Mouse (Mus musculus) layer of hippocampus, adult 9-11 months (tissue): Measurements from ENCODE around the gene Gh.

Source experiments
- DNase-seq: peaks from one replicate; pipeline ENCODE4 v3.0.0; 2022

Gene Gh

GRCm38 (mm10) chr11:106307432-106307831 lies 5.8 kb upstream of the Gh start:
- DNase-seq, result no peak

DNA sequence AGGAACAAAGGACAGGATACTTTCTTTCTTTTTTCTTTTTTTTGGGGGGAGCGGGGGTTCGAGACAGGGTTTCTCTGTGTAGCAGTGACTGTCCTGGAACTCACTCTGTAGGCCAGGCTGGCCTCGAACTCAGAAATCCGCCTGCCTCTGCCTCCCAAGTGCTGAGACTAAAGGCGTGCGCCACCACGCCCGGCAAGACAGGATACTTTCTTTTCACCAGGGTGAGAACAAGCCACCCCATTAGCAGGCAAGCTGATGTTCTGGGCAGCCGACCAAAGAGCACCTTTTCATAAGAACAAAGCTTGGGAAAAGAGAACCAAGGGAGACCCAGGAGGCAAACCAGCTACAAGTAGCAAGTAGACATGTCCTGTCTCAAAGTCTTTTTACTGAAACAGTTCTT lies 5.1 kb upstream of the Gh start:
- DNase-seq, result no peak

DNA sequence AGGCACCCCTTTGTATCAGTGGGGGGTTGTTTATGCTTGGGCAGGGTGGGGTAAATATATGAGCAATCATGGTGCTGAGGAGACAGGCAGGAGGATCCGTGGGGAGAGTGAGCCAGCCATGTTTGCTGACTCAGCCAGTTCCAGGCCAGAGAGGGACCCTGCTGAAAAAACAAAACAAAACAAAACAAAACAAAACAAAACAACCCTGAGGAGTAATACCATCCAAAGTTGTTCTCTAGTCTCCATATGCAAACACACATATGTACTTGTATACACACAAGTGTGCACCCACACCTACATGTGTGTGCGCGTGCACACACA lies 4.4 kb upstream of the Gh start:
- DNase-seq, result no peak

GRCm38 (mm10) chr11:106305348-106306064 lies 3.8 kb upstream of the Gh start:
- DNase-seq, result no peak

GRCm38 (mm10) chr11:106302634-106303033 lies 969 bp upstream of the Gh start:
- no peak for DNase-seq

GRCm38 (mm10) chr11:106291861-106292260 lies 9.8 kb downstream of the Gh start:
- no peak for DNase-seq

DNA sequence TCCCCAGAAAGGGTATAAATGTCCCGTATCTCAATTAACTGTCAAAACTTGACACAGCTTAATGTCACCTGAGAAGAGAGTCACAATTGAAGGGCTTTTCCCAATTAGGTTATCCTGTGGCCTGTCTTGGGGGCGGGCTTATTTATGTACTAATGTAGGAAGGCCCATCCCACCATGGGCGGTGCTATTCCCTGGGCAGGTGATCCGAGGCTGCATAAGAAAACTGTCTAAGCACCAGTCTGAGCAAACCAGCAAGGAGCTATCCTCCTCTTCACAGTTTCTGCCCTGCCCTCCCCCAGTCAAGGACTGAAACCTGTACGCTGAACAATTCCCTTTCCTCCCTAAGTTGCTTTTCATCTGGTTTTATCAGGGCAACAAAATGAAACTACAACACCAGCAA lies 11.3 kb downstream of the Gh start:
- DNase-seq, result no peak

DNA sequence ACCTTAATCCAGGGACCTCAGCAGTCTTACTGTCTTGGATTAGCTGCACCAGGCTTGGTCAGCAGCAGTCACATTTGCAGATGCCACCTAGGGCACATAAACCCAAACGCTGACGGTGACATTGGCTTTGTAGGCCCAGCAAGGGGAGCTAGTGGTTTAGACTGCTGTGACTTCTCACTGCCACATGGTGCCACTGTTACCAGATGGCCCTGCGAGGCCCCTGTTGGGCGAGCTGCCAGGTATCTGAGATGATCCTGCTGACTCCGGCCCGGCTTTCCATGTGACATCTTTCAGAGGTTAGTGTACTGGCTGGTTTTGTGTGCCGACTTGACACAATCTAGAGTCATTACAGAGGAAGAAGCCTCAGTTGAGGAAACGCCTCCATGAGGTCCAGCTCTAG lies 12.3 kb downstream of the Gh start:
- DNase-seq, result no peak

DNA sequence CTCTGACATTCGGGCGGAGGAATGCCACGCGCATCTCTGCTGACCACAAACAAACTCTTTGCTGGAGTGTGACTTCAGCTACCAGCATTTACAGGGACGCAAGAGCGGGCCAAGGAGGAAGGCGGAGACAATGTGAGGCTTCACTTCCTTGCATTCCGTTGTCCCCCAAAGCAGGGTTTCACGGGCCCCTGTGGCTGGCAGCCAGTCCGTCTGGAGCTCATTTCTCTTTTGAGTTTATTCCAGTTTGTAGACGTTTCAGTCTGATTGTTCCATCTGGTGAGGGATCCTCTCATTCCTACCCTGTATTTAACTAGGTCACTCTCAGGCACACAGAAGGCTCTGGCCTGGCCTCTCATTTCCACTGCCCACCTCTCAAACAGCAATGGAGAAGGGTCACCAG lies 14.7 kb downstream of the Gh start:
- no peak for DNase-seq

GRCm38 (mm10) chr11:106286206-106286605 lies 15.5 kb downstream of the Gh start:
- DNase-seq, result no peak

GRCm38 (mm10) chr11:106284126-106284525 lies 17.5 kb downstream of the Gh start:
- DNase-seq, result no peak

DNA sequence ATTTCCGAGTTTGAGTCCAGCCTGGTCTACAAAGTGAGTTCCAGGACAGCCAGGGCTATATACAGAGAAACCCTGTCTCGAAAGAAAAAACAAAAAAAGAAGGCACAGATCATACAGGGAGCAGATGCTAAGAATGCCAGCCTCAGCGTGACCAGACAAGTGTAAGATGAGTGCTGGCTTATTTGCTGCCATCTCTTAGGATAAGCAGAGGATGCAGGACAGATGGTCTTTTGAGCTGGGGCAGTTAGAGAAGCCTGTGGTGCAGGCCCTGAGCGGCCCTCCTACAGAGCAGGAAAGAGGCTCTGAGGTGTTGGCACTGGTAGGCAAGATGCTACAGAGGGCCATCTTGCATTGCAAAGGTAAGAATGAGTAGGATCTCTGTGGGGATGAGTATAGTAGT lies 18.3 kb downstream of the Gh start:
- DNase-seq, result no peak

DNA sequence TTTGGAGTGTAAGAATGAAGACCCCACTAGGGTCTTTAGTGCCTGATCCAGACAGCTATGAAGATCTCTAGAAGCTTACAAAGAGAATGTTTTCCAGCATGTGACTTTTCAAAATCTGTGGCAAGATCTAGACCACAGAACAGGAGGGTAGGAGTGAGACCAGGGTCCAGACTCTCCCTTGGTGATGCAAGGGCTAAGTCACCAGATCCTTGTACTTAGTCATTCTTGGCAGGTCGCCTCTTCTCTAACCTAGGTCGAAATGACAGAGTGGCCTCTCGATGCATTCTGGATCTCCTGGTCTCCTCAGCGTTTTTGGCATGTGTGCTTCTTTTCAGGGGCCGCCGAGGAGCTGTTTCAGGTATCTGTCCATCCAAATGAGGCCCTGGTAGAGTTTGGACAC lies 19.2 kb downstream of the Gh start:
- DNase-seq, result no peak

GRCm38 (mm10) chr11:106276454-106276853 lies 25.2 kb downstream of the Gh start, which contains the start of gene Tcam1:
Gene Tcam1, plus strand, starts transcription at chr11:106276672.
- peak; percentile 91 for DNase-seq

DNA sequence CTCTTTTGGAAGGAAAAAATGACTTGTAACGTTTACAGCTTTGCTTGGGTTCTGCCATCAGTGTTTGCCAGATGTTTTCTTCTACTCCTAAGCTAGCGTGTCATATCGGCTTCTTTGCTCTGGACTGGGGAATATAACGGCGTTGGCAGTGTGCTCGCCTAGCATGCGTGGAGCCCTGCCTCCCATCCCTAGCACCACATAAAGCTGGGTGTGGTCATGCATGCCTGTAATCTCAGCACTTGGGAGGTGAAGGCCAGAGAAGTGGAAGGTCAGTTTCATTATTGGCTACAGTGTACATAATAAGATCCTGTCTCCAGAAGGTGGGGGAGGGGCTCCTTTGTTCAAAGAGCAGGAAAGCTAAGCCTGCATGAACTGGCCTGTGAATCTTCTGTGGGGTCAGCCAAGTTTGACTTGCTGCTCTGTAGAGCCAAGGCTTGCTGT lies 26.7 kb downstream of the Gh start:
- DNase-seq, result no peak

- DNase-seq, result no peak
Measured at GRCm38 (mm10) chr11:106274374-106274773, 27.3 kb downstream of the Gh start.

DNA sequence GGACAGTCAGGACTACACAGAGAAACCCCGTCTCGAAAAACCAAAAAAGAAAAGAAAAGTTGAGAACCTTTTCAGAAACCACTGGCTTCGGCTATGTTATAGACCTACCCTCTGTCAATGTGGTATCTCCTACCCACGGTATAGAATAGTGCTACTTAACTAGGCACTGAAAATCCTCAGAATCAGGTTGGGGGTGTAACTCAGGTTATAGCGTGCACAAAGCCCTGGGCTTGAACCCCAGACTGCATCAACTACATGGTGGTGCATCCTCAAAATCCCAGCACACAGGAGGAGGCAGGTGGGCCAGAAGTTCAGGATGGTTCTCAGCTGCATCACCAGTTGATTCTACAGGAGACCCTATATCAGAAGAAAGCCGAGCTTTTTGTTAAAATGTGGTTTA lies 27.9 kb downstream of the Gh start:
- no peak for DNase-seq

GRCm38 (mm10) chr11:106273311-106273684 lies 28.4 kb downstream of the Gh start:
- no peak for DNase-seq

DNA sequence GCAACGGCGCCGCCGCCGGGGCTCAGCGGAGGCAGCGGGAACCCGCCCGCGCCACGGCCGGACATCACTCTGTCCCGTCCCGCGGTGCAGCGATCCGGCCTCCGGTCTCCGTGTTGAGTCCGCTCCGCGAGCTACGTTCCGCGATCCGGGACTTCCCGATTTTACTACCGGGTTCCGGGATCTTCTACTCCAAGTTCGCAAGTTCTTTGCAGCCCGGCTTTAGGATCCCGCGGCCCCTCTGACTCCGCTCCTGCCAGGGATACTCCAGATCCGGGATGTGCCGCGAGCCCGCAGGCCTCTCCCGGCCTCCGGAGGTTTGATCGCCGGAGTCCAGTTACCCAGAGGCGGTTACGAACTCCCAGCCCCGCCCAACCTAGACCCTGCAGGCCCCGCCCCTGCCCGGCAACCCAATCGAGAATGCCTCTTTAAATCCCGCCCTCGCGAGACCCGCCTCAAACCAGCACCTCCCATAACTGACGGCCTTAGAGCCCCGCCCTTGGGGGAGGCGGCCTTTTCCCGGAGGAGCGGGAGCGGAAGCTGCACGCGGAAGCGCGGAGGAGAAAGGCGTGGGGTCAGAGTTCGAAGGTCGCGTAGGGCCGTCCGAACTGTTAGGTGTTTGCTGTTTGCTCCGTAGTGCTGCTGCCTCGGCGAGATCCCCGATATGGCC lies 28.9 kb downstream of the Gh start, which contains the start of gene Smarcd2:
Smarcd2 (minus strand) TSS at position 329 of the 667 bp plus-strand sequence.
- peak; percentile 100 for DNase-seq

DNA sequence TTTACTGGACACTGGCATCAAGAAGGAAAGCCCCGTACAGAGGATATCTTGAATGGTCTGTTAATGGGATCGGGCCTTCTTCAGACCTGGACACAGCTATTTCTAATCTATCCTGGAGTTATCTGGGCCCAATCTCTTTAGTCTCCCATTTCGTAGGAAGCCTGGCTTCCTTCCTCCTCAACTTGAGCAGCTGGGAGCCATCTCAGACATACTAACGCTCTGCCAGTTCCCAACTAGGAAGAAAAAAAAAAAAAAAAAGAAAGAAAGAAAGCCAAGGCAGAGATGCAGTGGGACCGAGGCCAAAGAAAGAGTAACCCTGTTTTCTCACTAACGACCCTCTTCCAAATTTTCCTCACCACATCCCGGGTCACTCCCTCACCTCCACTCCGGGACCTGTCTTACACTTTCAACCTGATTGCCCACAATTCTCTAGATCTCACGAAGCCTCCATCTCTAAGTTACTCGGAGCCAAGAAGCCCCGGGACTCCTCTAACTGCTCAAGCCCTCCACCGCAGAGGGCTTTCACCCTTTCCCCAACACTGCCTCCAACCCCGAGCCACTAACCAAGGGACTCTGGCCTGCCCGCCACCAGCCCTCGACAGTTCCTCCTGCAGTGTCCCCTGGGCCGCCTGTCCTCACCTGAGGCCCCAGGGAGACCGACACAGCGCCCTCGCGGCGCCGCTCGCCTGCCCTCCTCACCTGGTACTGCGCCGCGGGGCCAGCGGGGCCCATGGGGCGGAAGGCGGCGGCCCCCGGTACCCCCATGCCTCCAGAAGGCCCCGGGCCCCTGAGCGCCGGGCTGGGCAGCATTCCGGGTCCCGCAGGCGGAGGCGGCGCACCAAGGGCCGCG lies 29.6 kb downstream of the Gh start:
- DNase-seq, result no peak

GRCm38 (mm10) chr11:106271131-106271793 lies 30.4 kb downstream of the Gh start:
- DNase-seq, result no peak

DNA sequence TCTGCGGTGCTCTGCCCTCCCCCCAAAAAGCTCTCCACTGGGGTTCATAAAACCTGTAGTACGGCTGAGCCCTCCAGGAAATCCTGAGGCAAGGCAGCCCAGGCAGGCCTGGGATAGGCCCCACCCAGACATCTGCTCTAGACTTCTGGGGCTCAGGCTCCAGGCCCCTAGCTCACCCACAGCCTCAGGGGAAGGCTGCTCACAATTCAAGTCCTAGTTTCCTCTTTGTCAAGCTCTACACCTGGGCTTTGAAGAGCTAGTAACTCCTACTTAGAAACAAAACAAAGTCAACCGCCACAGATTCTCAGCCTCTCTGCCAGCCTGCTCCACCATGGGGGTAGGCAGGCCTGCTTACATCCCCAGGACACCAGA lies 32.6 kb downstream of the Gh start:
- no peak for DNase-seq

GRCm38 (mm10) chr11:106268326-106269059 lies 33.2 kb downstream of the Gh start:
- DNase-seq, result peak; percentile 85
